Mouse (Mus musculus): ENCODE data around the gene Gtpbp2. TPM values are rescaled to one million over a fixed set of nuclear protein-coding genes. Genes with fewer than 3 reads are reported as not detected.

Gene Gtpbp2
- polyA plus RNA-seq, 1 experiment from 2014 or later = 29.9 TPM

- no peaks in the 10 kb centered on the region for H3K27me3 ChIP-seq (replicated peaks; ENCODE audit: control insufficient read depth, insufficient read depth, low read length)
- H3K4me1 ChIP-seq (replicated peaks; ENCODE audit: control insufficient read depth, insufficient read depth, low read length) = no peaks in the 10 kb centered on the region
- H3K9me3 ChIP-seq (ENCODE audit: control insufficient read depth, low read length) = no peaks in the 10 kb centered on the region
- H3K9ac ChIP-seq (ENCODE audit: low read length) = no peak overlapping the region
- DNase-seq (ENCODE audit: low spot score) (no peak), ATAC-seq (replicated peaks; ENCODE audit: low FRiP score, low TSS enrichment, low read depth) (no peak)
- H3K4me3 ChIP-seq (ENCODE audit: low read depth, low read length) = no peak overlapping the region
- peaks cover 89% of the 10 kb centered on the region for H3K36me3 ChIP-seq (ENCODE audit: control insufficient read depth, insufficient read depth, low read length)
- 92% methylated on average over 12 of the region's 12 CpGs for WGBS
- no peak overlapping the region for H3K4me2 ChIP-seq (ENCODE audit: low read length)
- H3K27ac ChIP-seq (ENCODE audit: low read depth) = no peak overlapping the region
These were observed 36.7 kb upstream of the Gtpbp2 start for GRCm38 (mm10) chr17:46123953-46124700.

DNA sequence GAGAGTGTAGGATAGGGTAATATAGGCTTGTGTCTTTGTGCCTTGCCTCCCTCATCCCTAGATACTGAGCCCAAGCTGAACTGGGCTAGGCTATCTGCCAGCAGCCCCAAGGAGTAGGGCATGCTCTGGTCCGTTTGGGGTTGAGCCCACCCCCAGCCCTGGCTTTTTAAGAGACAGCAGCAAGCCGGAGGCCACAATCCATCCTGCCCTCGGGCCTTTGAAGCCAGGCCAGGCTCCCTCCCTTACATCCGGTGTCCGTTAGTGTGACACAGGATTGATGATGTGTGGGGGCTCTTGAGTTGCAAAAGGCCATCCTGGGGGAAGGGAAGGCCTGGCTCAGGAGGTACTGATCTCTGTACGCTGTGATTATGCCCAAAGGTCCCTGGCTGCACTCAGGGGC lies 34.2 kb upstream of the Gtpbp2 start:
- no peaks in the 10 kb centered on the region for H3K4me1 ChIP-seq (replicated peaks; ENCODE audit: control insufficient read depth, insufficient read depth, low read length)
- peaks cover 88% of the 10 kb centered on the region for H3K36me3 ChIP-seq (ENCODE audit: control insufficient read depth, insufficient read depth, low read length)
- WGBS = 59% methylated on average over 6 of the region's 6 CpGs
- H3K9ac ChIP-seq (ENCODE audit: low read length) = no peak overlapping the region
- H3K27me3 ChIP-seq (replicated peaks; ENCODE audit: control insufficient read depth, insufficient read depth, low read length) = no peaks in the 10 kb centered on the region
- no peak overlapping the region for H3K27ac ChIP-seq (ENCODE audit: low read depth)
- DNase-seq (ENCODE audit: low spot score) (no peak), ATAC-seq (replicated peaks; ENCODE audit: low FRiP score, low TSS enrichment, low read depth) (no peak)
- H3K9me3 ChIP-seq (ENCODE audit: control insufficient read depth, low read length) = no peaks in the 10 kb centered on the region
- H3K4me2 ChIP-seq (ENCODE audit: low read length) = no peak overlapping the region
- no peak overlapping the region for H3K4me3 ChIP-seq (ENCODE audit: low read depth, low read length)

DNA sequence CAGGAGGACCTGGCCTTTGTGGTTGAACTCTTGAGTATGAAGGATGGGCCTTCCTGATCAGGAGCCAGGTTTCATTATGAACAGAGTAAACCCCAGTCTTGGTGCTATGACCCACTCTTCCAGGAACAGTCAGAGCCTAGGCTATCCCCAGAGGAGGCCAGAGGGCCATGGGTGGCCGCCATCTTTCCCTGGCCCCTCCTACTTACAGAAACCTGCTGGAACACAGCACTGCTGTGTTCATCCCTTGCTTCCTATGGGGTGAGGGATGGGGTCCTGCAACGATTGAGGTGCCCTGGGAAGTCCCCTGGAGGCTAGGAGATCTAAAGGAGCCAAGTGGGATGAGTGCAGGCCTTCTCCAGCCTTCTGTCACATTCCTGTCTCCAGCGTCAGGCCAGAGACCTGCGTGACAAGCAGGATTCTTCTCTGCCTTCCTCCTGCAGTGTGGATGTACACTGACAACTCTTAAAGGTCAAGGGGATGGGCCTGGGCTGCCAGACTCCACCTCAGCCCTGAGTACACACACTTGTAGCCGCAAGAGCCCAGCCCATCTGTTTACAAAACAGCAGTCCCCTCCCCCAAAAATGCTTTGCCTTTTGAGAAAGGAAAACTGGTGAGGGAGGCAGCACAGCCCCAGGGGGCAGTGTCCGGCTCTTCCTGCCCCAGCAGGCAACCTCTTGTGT lies 32.9 kb upstream of the Gtpbp2 start:
- no peaks in the 10 kb centered on the region for H3K27me3 ChIP-seq (replicated peaks; ENCODE audit: control insufficient read depth, insufficient read depth, low read length)
- peaks cover 76% of the 10 kb centered on the region for H3K36me3 ChIP-seq (ENCODE audit: control insufficient read depth, insufficient read depth, low read length)
- no peak overlapping the region for H3K4me3 ChIP-seq (ENCODE audit: low read depth, low read length)
- 73% methylated on average over 6 of the region's 6 CpGs for WGBS
- ATAC-seq (replicated peaks; ENCODE audit: low FRiP score, low TSS enrichment, low read depth) (no peak), DNase-seq (ENCODE audit: low spot score) (no peak)
- no peak overlapping the region for H3K9ac ChIP-seq (ENCODE audit: low read length)
- no peaks in the 10 kb centered on the region for H3K4me1 ChIP-seq (replicated peaks; ENCODE audit: control insufficient read depth, insufficient read depth, low read length)
- no peaks in the 10 kb centered on the region for H3K9me3 ChIP-seq (ENCODE audit: control insufficient read depth, low read length)
- H3K27ac ChIP-seq (ENCODE audit: low read depth) = no peak overlapping the region
- no peak overlapping the region for H3K4me2 ChIP-seq (ENCODE audit: low read length)

DNA sequence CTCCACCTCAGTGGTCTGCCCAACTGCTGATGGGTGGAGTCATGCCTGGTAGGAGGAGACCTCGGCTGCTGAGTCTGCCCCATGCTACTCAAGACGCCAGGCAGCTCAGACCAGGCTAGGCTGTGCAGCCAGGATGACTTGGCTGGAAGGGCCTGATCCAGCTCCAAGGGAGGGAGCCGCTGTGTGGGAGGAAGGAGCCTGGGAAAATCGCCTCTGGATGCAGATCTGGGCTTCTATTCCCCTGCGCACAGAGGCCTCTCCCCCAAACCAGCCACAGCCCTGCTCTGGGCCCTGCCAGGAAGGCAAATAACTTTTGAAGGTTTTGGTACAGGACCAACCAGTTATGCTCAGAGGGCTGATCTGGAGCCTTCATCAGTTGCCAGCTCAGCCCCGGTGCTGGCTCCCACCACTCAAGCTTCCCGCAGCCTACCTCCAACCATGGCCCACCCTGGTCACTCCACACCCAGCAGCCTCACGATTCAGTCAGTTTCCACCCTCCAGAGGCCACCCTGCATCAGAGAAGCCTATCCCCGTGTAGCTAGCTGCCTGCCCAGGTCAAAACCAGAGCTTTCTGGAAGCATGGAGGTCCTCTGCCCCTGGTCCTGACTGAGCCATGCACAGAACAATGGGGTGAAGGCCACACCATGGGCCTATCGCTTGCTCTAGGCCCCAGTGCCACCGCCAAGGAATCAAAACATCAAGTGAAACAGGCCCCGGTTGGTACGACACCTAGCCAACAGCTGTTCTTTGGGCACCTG lies 30.9 kb upstream of the Gtpbp2 start:
- H3K27me3 ChIP-seq (replicated peaks; ENCODE audit: control insufficient read depth, insufficient read depth, low read length) = no peaks in the 10 kb centered on the region
- no peaks in the 10 kb centered on the region for H3K4me1 ChIP-seq (replicated peaks; ENCODE audit: control insufficient read depth, insufficient read depth, low read length)
- H3K4me3 ChIP-seq (ENCODE audit: low read depth, low read length) = no peak overlapping the region
- H3K36me3 ChIP-seq (ENCODE audit: control insufficient read depth, insufficient read depth, low read length) = peaks cover 57% of the 10 kb centered on the region
- H3K27ac ChIP-seq (ENCODE audit: low read depth) = no peak overlapping the region
- DNase-seq (ENCODE audit: low spot score) = no peak
- H3K4me2 ChIP-seq (ENCODE audit: low read length) = no peak overlapping the region
- H3K9ac ChIP-seq (ENCODE audit: low read length) = no peak overlapping the region
- WGBS = 76% methylated on average over 13 of the region's 13 CpGs
- ATAC-seq (replicated peaks; ENCODE audit: low FRiP score, low TSS enrichment, low read depth) = no peak
- H3K9me3 ChIP-seq (ENCODE audit: control insufficient read depth, low read length) = no peaks in the 10 kb centered on the region

DNA sequence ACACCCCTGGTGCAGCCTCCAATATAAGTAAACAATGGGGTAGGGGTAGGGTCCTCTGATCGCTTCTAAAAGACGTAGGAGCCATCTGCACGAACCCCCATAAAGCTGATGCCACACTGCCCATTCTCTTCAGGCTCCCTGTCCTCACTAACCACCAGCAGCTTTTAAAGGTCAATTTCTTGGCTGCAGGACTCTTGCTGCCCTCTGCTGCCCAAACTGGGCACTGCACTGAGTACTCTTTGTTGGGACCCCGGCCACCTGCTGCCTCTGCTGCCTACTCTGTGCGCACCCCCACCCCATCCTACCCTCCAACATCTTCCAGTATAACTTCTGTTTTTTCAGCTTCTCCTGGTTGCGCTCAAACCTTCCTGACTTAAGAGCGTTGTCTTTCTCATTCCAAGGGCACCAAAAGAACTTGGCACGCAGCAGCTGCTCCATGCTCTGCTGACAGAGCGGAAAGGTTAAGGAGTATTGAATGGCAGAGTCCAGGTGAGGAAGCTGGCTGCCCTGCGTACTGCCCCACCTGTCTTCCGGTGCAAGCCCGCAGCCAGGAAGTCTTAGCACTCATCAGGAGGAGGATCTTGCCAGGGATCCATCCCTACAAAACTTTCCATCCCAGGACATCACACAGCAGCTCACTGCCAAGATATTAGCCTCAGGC lies 28.6 kb upstream of the Gtpbp2 start:
- no peaks in the 10 kb centered on the region for H3K27me3 ChIP-seq (replicated peaks; ENCODE audit: control insufficient read depth, insufficient read depth, low read length)
- WGBS = 15% methylated on average over 12 of the region's 12 CpGs
- H3K9ac ChIP-seq (ENCODE audit: low read length) = no peak overlapping the region
- H3K4me1 ChIP-seq (replicated peaks; ENCODE audit: control insufficient read depth, insufficient read depth, low read length) = no peaks in the 10 kb centered on the region
- H3K27ac ChIP-seq (ENCODE audit: low read depth) = no peak overlapping the region
- no peak overlapping the region for H3K4me3 ChIP-seq (ENCODE audit: low read depth, low read length)
- no peak overlapping the region for H3K4me2 ChIP-seq (ENCODE audit: low read length)
- no peaks in the 10 kb centered on the region for H3K9me3 ChIP-seq (ENCODE audit: control insufficient read depth, low read length)
- DNase-seq (ENCODE audit: low spot score) = peak; percentile 95
- H3K36me3 ChIP-seq (ENCODE audit: control insufficient read depth, insufficient read depth, low read length) = peaks cover 34% of the 10 kb centered on the region
- ATAC-seq (replicated peaks; ENCODE audit: low FRiP score, low TSS enrichment, low read depth) = peak; percentile 56

GRCm38 (mm10) chr17:46132862-46133261 lies 28.0 kb upstream of the Gtpbp2 start:
- DNase-seq (ENCODE audit: low spot score) (no peak), ATAC-seq (replicated peaks; ENCODE audit: low FRiP score, low TSS enrichment, low read depth) (no peak)
- 65% methylated on average over 8 of the region's 8 CpGs for WGBS
- Histone ChIP-seq H3K27me3 (replicated peaks; ENCODE audit: control insufficient read depth, insufficient read depth, low read length) (no peaks in the 10 kb centered on the region), H3K9ac (ENCODE audit: low read length) (no peak overlapping the region), H3K4me3 (ENCODE audit: low read depth, low read length) (no peak overlapping the region), H3K4me2 (ENCODE audit: low read length) (no peak overlapping the region), H3K27ac (ENCODE audit: low read depth) (no peak overlapping the region), H3K36me3 (ENCODE audit: control insufficient read depth, insufficient read depth, low read length) (peaks cover 27% of the 10 kb centered on the region), H3K4me1 (replicated peaks; ENCODE audit: control insufficient read depth, insufficient read depth, low read length) (no peaks in the 10 kb centered on the region), H3K9me3 (ENCODE audit: control insufficient read depth, low read length) (no peaks in the 10 kb centered on the region)

DNA sequence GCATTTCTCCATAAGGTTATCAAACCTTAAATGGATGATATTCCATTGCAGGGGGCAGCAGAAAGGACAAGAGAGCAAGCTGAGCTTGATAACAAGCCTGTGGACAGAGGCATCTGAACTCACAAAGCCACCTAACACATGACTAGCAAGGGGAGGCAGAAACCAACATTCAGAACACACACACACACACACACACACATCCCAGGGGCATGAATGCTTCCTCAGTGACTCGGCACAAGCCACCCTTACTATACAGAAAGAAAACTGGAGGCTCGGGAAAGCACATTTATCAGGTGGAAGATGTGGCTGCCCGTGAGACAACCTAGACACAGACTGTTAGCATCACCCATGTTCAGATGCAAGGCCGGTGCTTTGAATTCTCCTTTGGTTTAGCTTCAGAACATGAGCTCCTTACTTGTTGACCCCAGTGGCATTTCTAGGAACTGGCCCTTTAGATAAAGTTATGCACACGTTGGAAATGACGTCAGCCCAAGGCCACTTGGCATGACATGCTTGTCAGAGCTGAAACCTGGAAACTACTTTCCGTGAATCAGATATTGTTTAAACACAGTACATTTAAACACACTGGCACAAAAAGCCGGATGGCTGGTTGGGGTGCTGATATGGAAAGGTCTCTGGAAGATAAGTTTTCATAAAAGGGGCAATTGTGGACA lies 22.1 kb upstream of the Gtpbp2 start:
- H3K4me1 ChIP-seq (replicated peaks; ENCODE audit: control insufficient read depth, insufficient read depth, low read length) = peaks cover 6% of the 10 kb centered on the region; the same call in 1 of the 2 replicates
- no peak overlapping the region for H3K9ac ChIP-seq (ENCODE audit: low read length)
- no peaks in the 10 kb centered on the region for H3K27me3 ChIP-seq (replicated peaks; ENCODE audit: control insufficient read depth, insufficient read depth, low read length)
- H3K36me3 ChIP-seq (ENCODE audit: control insufficient read depth, insufficient read depth, low read length) = no peaks in the 10 kb centered on the region
- no peaks in the 10 kb centered on the region for H3K9me3 ChIP-seq (ENCODE audit: control insufficient read depth, low read length)
- H3K27ac ChIP-seq (ENCODE audit: low read depth) = no peak overlapping the region
- H3K4me2 ChIP-seq (ENCODE audit: low read length) = no peak overlapping the region
- no peak for ATAC-seq (replicated peaks; ENCODE audit: low FRiP score, low TSS enrichment, low read depth)
- no peak overlapping the region for H3K4me3 ChIP-seq (ENCODE audit: low read depth, low read length)
- no peak for DNase-seq (ENCODE audit: low spot score)
- WGBS = 76% methylated on average over 8 of the region's 8 CpGs

DNA sequence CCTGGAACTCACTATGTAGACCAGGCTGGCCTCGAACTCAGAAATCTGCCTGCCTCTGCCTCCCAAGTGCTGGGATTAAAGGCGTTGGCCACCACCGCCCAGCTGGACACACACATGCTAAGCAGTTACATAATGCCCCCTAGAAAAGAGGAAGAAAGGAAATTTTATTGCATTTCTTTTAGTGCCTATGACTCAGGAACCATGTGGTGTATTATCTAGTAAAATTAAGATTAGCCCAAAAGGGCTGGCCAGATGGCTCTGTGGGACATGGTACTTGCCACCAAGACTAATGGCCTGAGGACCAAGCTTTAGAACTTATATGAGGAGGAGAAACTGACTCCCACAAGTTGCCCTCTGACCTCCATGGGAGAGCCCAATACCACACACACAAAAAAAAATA lies 21.0 kb upstream of the Gtpbp2 start:
- DNase-seq (ENCODE audit: low spot score) (no peak), ATAC-seq (replicated peaks; ENCODE audit: low FRiP score, low TSS enrichment, low read depth) (no peak)
- WGBS = 83% methylated on average over 3 of the region's 3 CpGs
- Histone ChIP-seq H3K27ac (ENCODE audit: low read depth) (no peak overlapping the region), H3K4me1 (replicated peaks; ENCODE audit: control insufficient read depth, insufficient read depth, low read length) (peaks cover 6% of the 10 kb centered on the region; the same call in 1 of the 2 replicates), H3K4me3 (ENCODE audit: low read depth, low read length) (no peak overlapping the region), H3K27me3 (replicated peaks; ENCODE audit: control insufficient read depth, insufficient read depth, low read length) (no peaks in the 10 kb centered on the region), H3K9me3 (ENCODE audit: control insufficient read depth, low read length) (no peaks in the 10 kb centered on the region), H3K36me3 (ENCODE audit: control insufficient read depth, insufficient read depth, low read length) (no peaks in the 10 kb centered on the region), H3K9ac (ENCODE audit: low read length) (no peak overlapping the region), H3K4me2 (ENCODE audit: low read length) (no peak overlapping the region)
